Mouse (Mus musculus) forebrain, embryonic 16.5 days (tissue): ENCODE data around the gene Dnaaf2. TPM values are rescaled to one million over a fixed set of nuclear protein-coding genes. Genes with fewer than 3 reads are reported as not detected.

ENCODE experiments used
- ATAC-seq: fragments of 200-750 bp; cut with Nextera tagmentation; 2 replicates; pipeline ENCODE4 v1.8.0; 2017; ENCODE audit warnings: mild to moderate bottlenecking, moderate library complexity
- H3K27ac ChIP-seq: fragments of 300-500 bp; sonication (generic); 2 replicates; pipeline ENCODE4 v1.5.1; 2014; ENCODE audit warnings: low read length, control low read depth
- H3K27me3 ChIP-seq: fragments of 300-500 bp; sonication (generic); replicated peaks from 2 replicates; pipeline ENCODE4 v1.6.1; 2014; ENCODE audit warnings: low read length; ENCODE audit not compliant: control insufficient read depth, insufficient read depth
- H3K36me3 ChIP-seq: fragments of 300-500 bp; sonication (generic); 2 replicates; pipeline ENCODE4 v1.6.1; 2014; ENCODE audit not compliant: control insufficient read depth, insufficient read depth
- H3K4me1 ChIP-seq: fragments of 300-500 bp; sonication (generic); replicated peaks from 2 replicates; pipeline ENCODE4 v1.6.1; 2014; ENCODE audit warnings: low read length; ENCODE audit not compliant: control insufficient read depth, insufficient read depth
- H3K4me2 ChIP-seq: fragments of 300-500 bp; sonication (generic); 2 replicates; pipeline ENCODE4 v1.6.1; 2014; ENCODE audit warnings: mild to moderate bottlenecking, low read length, control low read depth
- H3K4me3 ChIP-seq: fragments of 300-500 bp; sonication (generic); replicated peaks from 2 replicates; pipeline ENCODE4 v1.5.1; 2014; ENCODE audit warnings: mild to moderate bottlenecking, low read length, control low read depth
- H3K9ac ChIP-seq: fragments of 300-500 bp; sonication (generic); replicated peaks from 2 replicates; pipeline ENCODE4 v1.6.1; 2014; ENCODE audit warnings: low read depth, low read length, control low read depth
- H3K9me3 ChIP-seq: fragments of 300-500 bp; sonication (generic); 2 replicates; pipeline ENCODE4 v1.6.1; 2016; ENCODE audit warnings: low read length; ENCODE audit not compliant: control insufficient read depth
- WGBS: fragments of 180-500 bp; shearing (Covaris S2); extraction: QIAGEN DNeasy Blood & Tissue Kit; methylation state at CpG from one replicate; pipeline ENCODE4 v1.1.7; 2014; 5-methylcytosine and 5-hydroxymethylcytosine counted together
- microRNA-seq: library from miRNA; unstranded; fragments of <30 nt; microRNA quantifications from one replicate; pipeline ENCODE4, GENCODE M21; 2017
- polyA plus RNA-seq: library from polyadenylated mRNA; unstranded; fragments of >200 nt; fragmentation: Nextera tagmentation; extraction: Ambion mirVana; gene quantifications from 2 replicates; pipeline ENCODE4 v1.2.1, GENCODE M21; 2015

Dnaaf2 gene
- polyA plus RNA-seq, 1 experiment from 2014 or later: 9.1 TPM

GRCm38 (mm10) chr12:69139201-69139600, 59.0 kb downstream of the Dnaaf2 start:
- Histone ChIP-seq H3K9me3 (no peaks in the 10 kb centered on the region), H3K4me3 (no peak overlapping the region), H3K9ac (no peak overlapping the region), H3K36me3 (no peaks in the 10 kb centered on the region), H3K27me3 (no peaks in the 10 kb centered on the region), H3K27ac (no peak overlapping the region), H3K4me2 (no peak overlapping the region), H3K4me1 (no peaks in the 10 kb centered on the region)
- 94% methylated on average over 3 of the region's 3 CpGs for WGBS
- no peak for ATAC-seq

Small RNAs within 50 kb of the gene (microRNA-seq; reads per million reads assigned to microRNA genes)
- gene Gm47287: not detected
- gene Gm47295: not detected

Other genes with a start within 250 kb of the Dnaaf2 start
- 987 and 1,101 TPM in 2 replicates for gene Rps29, start 39.2 kb downstream of the Dnaaf2 start, polyA plus RNA-seq
- gene Lrr1, start 29.6 kb downstream of the Dnaaf2 start, polyA plus RNA-seq: 9.7 and 11.4 TPM in 2 replicates
- 289 and 292 TPM in 2 replicates for gene Rpl36al, start 14.3 kb downstream of the Dnaaf2 start, polyA plus RNA-seq
- gene Mgat2, start 14.3 kb downstream of the Dnaaf2 start, polyA plus RNA-seq: 32.6 and 37.8 TPM in 2 replicates
- 20.0 and 23.6 TPM in 2 replicates for gene Gm49383, start 1.3 kb downstream of the Dnaaf2 start, polyA plus RNA-seq
- 16.5 and 22.1 TPM in 2 replicates for gene Gm49384, start 5.8 kb upstream of the Dnaaf2 start, polyA plus RNA-seq
- 7.2 and 8.0 TPM in 2 replicates for gene Pole2, start 29.8 kb upstream of the Dnaaf2 start, polyA plus RNA-seq
- 12.5 TPM in 2 replicates for gene Klhdc1, start 42.7 kb upstream of the Dnaaf2 start, polyA plus RNA-seq
- gene Klhdc2, start 98.3 kb upstream of the Dnaaf2 start, polyA plus RNA-seq: 272 and 285 TPM in 2 replicates
- 87.6 and 94.4 TPM in 2 replicates for gene Nemf, start 158.7 kb upstream of the Dnaaf2 start, polyA plus RNA-seq
- 22.2 and 27.6 TPM in 2 replicates for gene Arf6, start 173.7 kb upstream of the Dnaaf2 start, polyA plus RNA-seq
- 0.62 TPM in 1 of 2 replicates, not detected in the other for gene Gm9887, start 174.0 kb upstream of the Dnaaf2 start, polyA plus RNA-seq